Mouse (Mus musculus): Measurements from ENCODE around the gene Fgd5. TPM values are rescaled to one million over a fixed set of nuclear protein-coding genes. Genes with fewer than 3 reads are reported as not detected.

Fgd5 gene
- polyA plus RNA-seq, 1 experiment = 4.1 TPM

GRCm38 (mm10) chr6:92021506-92021905 is 42.8 kb downstream of the Fgd5 start:
- no peak overlapping the region for H3K4me3 ChIP-seq (ENCODE audit: low read depth, low read length)
- H3K27ac ChIP-seq (ENCODE audit: insufficient read depth, low read length) = no peak overlapping the region
- no peak for TF ChIP-seq CTCF (IDR thresholded peaks at IDR 0.05; ENCODE audit: low read depth, low read length)
- TF ChIP-seq POLR2A (IDR thresholded peaks at IDR 0.05; ENCODE audit: insufficient read depth, low read length) = no peak
- TF ChIP-seq EP300 (IDR thresholded peaks at IDR 0.05; ENCODE audit: insufficient read depth, low read depth, low read length) = no peak
- H3K4me1 ChIP-seq (ENCODE audit: control insufficient read depth, insufficient read depth, low read length) = no peaks in the 10 kb centered on the region
- H3K36me3 ChIP-seq (ENCODE audit: control insufficient read depth, insufficient read depth, low read length, poor library complexity, severe bottlenecking) = no peaks in the 10 kb centered on the region
- H3K9me3 ChIP-seq (replicated peaks; ENCODE audit: control insufficient read depth, insufficient read depth, low read length, poor library complexity, severe bottlenecking) = no peaks in the 10 kb centered on the region
- no peaks in the 10 kb centered on the region for H3K27me3 ChIP-seq (ENCODE audit: control insufficient read depth, insufficient read depth, low read length, poor library complexity, severe bottlenecking)
- no peak overlapping the region for H3K9ac ChIP-seq (ENCODE audit: low read depth, poor library complexity, severe bottlenecking)

- Histone ChIP-seq H3K36me3 (ENCODE audit: control insufficient read depth, insufficient read depth, low read length, poor library complexity, severe bottlenecking) (no peaks in the 10 kb centered on the region), H3K27me3 (ENCODE audit: control insufficient read depth, insufficient read depth, low read length, poor library complexity, severe bottlenecking) (no peaks in the 10 kb centered on the region), H3K9me3 (replicated peaks; ENCODE audit: control insufficient read depth, insufficient read depth, low read length, poor library complexity, severe bottlenecking) (no peaks in the 10 kb centered on the region), H3K27ac (ENCODE audit: insufficient read depth, low read length) (no peak overlapping the region), H3K4me1 (ENCODE audit: control insufficient read depth, insufficient read depth, low read length) (peaks cover 3% of the 10 kb centered on the region), H3K4me3 (ENCODE audit: low read depth, low read length) (no peak overlapping the region), H3K9ac (ENCODE audit: low read depth, poor library complexity, severe bottlenecking) (no peak overlapping the region)
- TF ChIP-seq CTCF (IDR thresholded peaks at IDR 0.05; ENCODE audit: low read depth, low read length) (no peak), POLR2A (IDR thresholded peaks at IDR 0.05; ENCODE audit: insufficient read depth, low read length) (no peak), EP300 (IDR thresholded peaks at IDR 0.05; ENCODE audit: insufficient read depth, low read depth, low read length) (no peak)
Observed at GRCm38 (mm10) chr6:92025252-92025651, 46.6 kb downstream of the Fgd5 start.

DNA sequence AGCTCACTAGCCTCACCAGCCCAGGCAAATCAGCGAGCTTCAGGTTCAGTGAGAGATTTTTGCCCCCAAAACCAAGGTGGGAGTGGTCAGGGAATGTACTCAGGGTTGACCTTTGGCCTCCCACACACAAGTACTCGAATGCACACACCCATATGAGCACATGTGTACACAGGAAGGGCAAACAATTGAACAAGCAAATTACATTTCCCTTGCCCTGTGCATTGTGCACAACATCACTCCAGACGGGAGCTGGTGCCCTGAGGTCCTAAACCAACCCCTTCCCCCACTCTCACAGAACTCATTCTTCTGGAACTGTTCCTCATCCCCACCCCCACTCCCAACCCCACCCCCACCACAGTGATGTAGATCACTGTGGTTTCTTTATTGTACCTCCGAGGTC is 48.7 kb downstream of the Fgd5 start:
- no peaks in the 10 kb centered on the region for H3K27me3 ChIP-seq (ENCODE audit: control insufficient read depth, insufficient read depth, low read length, poor library complexity, severe bottlenecking)
- H3K36me3 ChIP-seq (ENCODE audit: control insufficient read depth, insufficient read depth, low read length, poor library complexity, severe bottlenecking) = no peaks in the 10 kb centered on the region
- no peak overlapping the region for H3K9ac ChIP-seq (ENCODE audit: low read depth, poor library complexity, severe bottlenecking)
- TF ChIP-seq EP300 (IDR thresholded peaks at IDR 0.05; ENCODE audit: insufficient read depth, low read depth, low read length) = no peak
- TF ChIP-seq CTCF (IDR thresholded peaks at IDR 0.05; ENCODE audit: low read depth, low read length) = no peak
- no peak for TF ChIP-seq POLR2A (IDR thresholded peaks at IDR 0.05; ENCODE audit: insufficient read depth, low read length)
- no peaks in the 10 kb centered on the region for H3K9me3 ChIP-seq (replicated peaks; ENCODE audit: control insufficient read depth, insufficient read depth, low read length, poor library complexity, severe bottlenecking)
- peaks cover 3% of the 10 kb centered on the region for H3K4me1 ChIP-seq (ENCODE audit: control insufficient read depth, insufficient read depth, low read length)
- H3K27ac ChIP-seq (ENCODE audit: insufficient read depth, low read length) = no peak overlapping the region
- H3K4me3 ChIP-seq (ENCODE audit: low read depth, low read length) = no peak overlapping the region

GRCm38 (mm10) chr6:92030646-92031045 is 52.0 kb downstream of the Fgd5 start:
- TF ChIP-seq EP300 (IDR thresholded peaks at IDR 0.05; ENCODE audit: insufficient read depth, low read depth, low read length) = no peak
- no peaks in the 10 kb centered on the region for H3K36me3 ChIP-seq (ENCODE audit: control insufficient read depth, insufficient read depth, low read length, poor library complexity, severe bottlenecking)
- peaks cover 3% of the 10 kb centered on the region for H3K4me1 ChIP-seq (ENCODE audit: control insufficient read depth, insufficient read depth, low read length)
- H3K9ac ChIP-seq (ENCODE audit: low read depth, poor library complexity, severe bottlenecking) = no peak overlapping the region
- H3K27me3 ChIP-seq (ENCODE audit: control insufficient read depth, insufficient read depth, low read length, poor library complexity, severe bottlenecking) = no peaks in the 10 kb centered on the region
- H3K4me3 ChIP-seq (ENCODE audit: low read depth, low read length) = no peak overlapping the region
- H3K27ac ChIP-seq (ENCODE audit: insufficient read depth, low read length) = no peak overlapping the region
- H3K9me3 ChIP-seq (replicated peaks; ENCODE audit: control insufficient read depth, insufficient read depth, low read length, poor library complexity, severe bottlenecking) = no peaks in the 10 kb centered on the region

GRCm38 (mm10) chr6:92034713-92035112 is 56.0 kb downstream of the Fgd5 start:
- H3K36me3 ChIP-seq (ENCODE audit: control insufficient read depth, insufficient read depth, low read length, poor library complexity, severe bottlenecking) = no peaks in the 10 kb centered on the region
- no peak overlapping the region for H3K9ac ChIP-seq (ENCODE audit: low read depth, poor library complexity, severe bottlenecking)
- H3K4me1 ChIP-seq (ENCODE audit: control insufficient read depth, insufficient read depth, low read length) = no peaks in the 10 kb centered on the region
- no peaks in the 10 kb centered on the region for H3K9me3 ChIP-seq (replicated peaks; ENCODE audit: control insufficient read depth, insufficient read depth, low read length, poor library complexity, severe bottlenecking)
- no peak overlapping the region for H3K4me3 ChIP-seq (ENCODE audit: low read depth, low read length)
- H3K27ac ChIP-seq (ENCODE audit: insufficient read depth, low read length) = no peak overlapping the region
- TF ChIP-seq EP300 (IDR thresholded peaks at IDR 0.05; ENCODE audit: insufficient read depth, low read depth, low read length) = no peak
- TF ChIP-seq POLR2A (IDR thresholded peaks at IDR 0.05; ENCODE audit: insufficient read depth, low read length) = no peak
- no peak for TF ChIP-seq CTCF (IDR thresholded peaks at IDR 0.05; ENCODE audit: low read depth, low read length)
- H3K27me3 ChIP-seq (ENCODE audit: control insufficient read depth, insufficient read depth, low read length, poor library complexity, severe bottlenecking) = no peaks in the 10 kb centered on the region

DNA sequence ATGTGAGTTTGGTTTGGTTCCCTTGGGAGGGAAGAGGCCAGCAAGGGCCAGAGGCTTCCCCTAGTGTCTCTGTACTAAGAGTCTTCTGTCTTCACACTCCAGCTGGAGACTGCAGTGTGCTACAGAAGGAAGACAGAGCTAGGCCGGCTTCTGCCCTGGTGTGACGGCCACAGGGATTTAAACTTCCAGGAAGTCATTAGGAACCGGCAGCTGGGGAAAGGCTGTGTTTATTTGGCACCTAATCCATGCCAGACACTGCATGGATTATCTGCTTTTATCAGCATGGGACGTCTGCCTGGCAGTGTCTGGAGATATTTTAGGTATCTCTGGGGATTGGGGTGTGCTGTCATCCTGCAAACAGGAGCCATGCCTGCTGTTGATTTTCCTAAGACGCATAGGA is 57.7 kb downstream of the Fgd5 start:
- TF ChIP-seq CTCF (IDR thresholded peaks at IDR 0.05; ENCODE audit: low read depth, low read length) (no peak), EP300 (IDR thresholded peaks at IDR 0.05; ENCODE audit: insufficient read depth, low read depth, low read length) (no peak), POLR2A (IDR thresholded peaks at IDR 0.05; ENCODE audit: insufficient read depth, low read length) (no peak)
- Histone ChIP-seq H3K9ac (ENCODE audit: low read depth, poor library complexity, severe bottlenecking) (no peak overlapping the region), H3K4me1 (ENCODE audit: control insufficient read depth, insufficient read depth, low read length) (no peaks in the 10 kb centered on the region), H3K9me3 (replicated peaks; ENCODE audit: control insufficient read depth, insufficient read depth, low read length, poor library complexity, severe bottlenecking) (no peaks in the 10 kb centered on the region), H3K27ac (ENCODE audit: insufficient read depth, low read length) (no peak overlapping the region), H3K36me3 (ENCODE audit: control insufficient read depth, insufficient read depth, low read length, poor library complexity, severe bottlenecking) (no peaks in the 10 kb centered on the region), H3K27me3 (ENCODE audit: control insufficient read depth, insufficient read depth, low read length, poor library complexity, severe bottlenecking) (no peaks in the 10 kb centered on the region), H3K4me3 (ENCODE audit: low read depth, low read length) (no peak overlapping the region)
